Mouse (Mus musculus) liver, embryonic 11.5 days (tissue): ENCODE data around the gene Lztr1. TPM values are rescaled to one million over a fixed set of nuclear protein-coding genes. Genes with fewer than 3 reads are reported as not detected.
A peak's percentile ranks its signal among the peaks of the same experiment; 100 is the strongest.

Experiments used
- ATAC-seq: fragments of 200-750 bp; cut with Nextera tagmentation; replicated peaks from 2 replicates; pipeline ENCODE4 v1.8.0; 2017; ENCODE audit warnings: moderate number of reproducible peaks, mild to moderate bottlenecking, moderate TSS enrichment, moderate library complexity; ENCODE audit not compliant: low FRiP score
- DNase-seq: peaks from one replicate; pipeline ENCODE4 v3.0.0-alpha.2; 2017; ENCODE audit warnings: low spot score
- H3K27ac ChIP-seq: fragments of 300-500 bp; sonication (generic); 2 replicates; pipeline ENCODE4 v1.5.1; 2014; ENCODE audit warnings: mild to moderate bottlenecking, low read depth, low read length, control low read depth
- H3K27me3 ChIP-seq: fragments of 300-500 bp; sonication (generic); replicated peaks from 2 replicates; pipeline ENCODE4 v1.6.1; 2014; ENCODE audit warnings: low read length, mixed read lengths; ENCODE audit not compliant: control insufficient read depth, insufficient read depth
- H3K36me3 ChIP-seq: fragments of 300-500 bp; sonication (generic); 2 replicates; pipeline ENCODE4 v1.6.1; 2014; ENCODE audit warnings: mild to moderate bottlenecking, low read length, moderate library complexity, mixed read lengths; ENCODE audit not compliant: control insufficient read depth, insufficient read depth
- H3K4me1 ChIP-seq: fragments of 300-500 bp; sonication (generic); replicated peaks from 2 replicates; pipeline ENCODE4 v1.6.1; 2014; ENCODE audit warnings: low read length, mixed read lengths; ENCODE audit not compliant: control insufficient read depth, insufficient read depth
- H3K4me2 ChIP-seq: fragments of 300-500 bp; sonication (generic); 2 replicates; pipeline ENCODE4 v1.6.1; 2014; ENCODE audit warnings: mild to moderate bottlenecking, control low read depth, moderate library complexity
- H3K4me3 ChIP-seq: fragments of 300-500 bp; sonication (generic); 2 replicates; pipeline ENCODE4 v1.5.1; 2014; ENCODE audit warnings: low read depth, low read length, control low read depth
- H3K9ac ChIP-seq: fragments of 300-500 bp; sonication (generic); 2 replicates; pipeline ENCODE4 v1.6.1; 2014; ENCODE audit warnings: low read depth, low read length, control low read depth
- H3K9me3 ChIP-seq: fragments of 300-500 bp; sonication (generic); 2 replicates; pipeline ENCODE4 v1.6.1; 2016; ENCODE audit warnings: low read length, inconsistent platforms, mixed read lengths; ENCODE audit not compliant: control insufficient read depth
- WGBS: fragments of 180-500 bp; shearing (Covaris S2); extraction: QIAGEN DNeasy Blood & Tissue Kit; methylation state at CpG from one replicate; pipeline ENCODE4 v1.1.7; 2014; 5-methylcytosine and 5-hydroxymethylcytosine counted together
- polyA plus RNA-seq: library from polyadenylated mRNA; unstranded; fragments of >200 nt; fragmentation: Nextera tagmentation; extraction: Ambion mirVana; gene quantifications from 2 replicates; pipeline ENCODE4 v1.2.1, GENCODE M21; 2014

Lztr1 gene
- polyA plus RNA-seq, 1 experiment from 2014 or later: 50.2 TPM

- no peak overlapping the region for H3K4me2 ChIP-seq
- no peak overlapping the region for H3K27ac ChIP-seq
- no peak overlapping the region for H3K9ac ChIP-seq
- H3K36me3 ChIP-seq: peaks cover 14% of the 10 kb centered on the region
- no peak for ATAC-seq
- H3K4me3 ChIP-seq: no peak overlapping the region
- H3K9me3 ChIP-seq: no peaks in the 10 kb centered on the region
- H3K4me1 ChIP-seq: peaks cover 10% of the 10 kb centered on the region
- no peaks in the 10 kb centered on the region for H3K27me3 ChIP-seq
- WGBS: 94% methylated on average over 4 of the region's 4 CpGs
- no peak for DNase-seq
Observed at GRCm38 (mm10) chr16:17475326-17475725, 33.2 kb upstream of the Lztr1 start.

DNA sequence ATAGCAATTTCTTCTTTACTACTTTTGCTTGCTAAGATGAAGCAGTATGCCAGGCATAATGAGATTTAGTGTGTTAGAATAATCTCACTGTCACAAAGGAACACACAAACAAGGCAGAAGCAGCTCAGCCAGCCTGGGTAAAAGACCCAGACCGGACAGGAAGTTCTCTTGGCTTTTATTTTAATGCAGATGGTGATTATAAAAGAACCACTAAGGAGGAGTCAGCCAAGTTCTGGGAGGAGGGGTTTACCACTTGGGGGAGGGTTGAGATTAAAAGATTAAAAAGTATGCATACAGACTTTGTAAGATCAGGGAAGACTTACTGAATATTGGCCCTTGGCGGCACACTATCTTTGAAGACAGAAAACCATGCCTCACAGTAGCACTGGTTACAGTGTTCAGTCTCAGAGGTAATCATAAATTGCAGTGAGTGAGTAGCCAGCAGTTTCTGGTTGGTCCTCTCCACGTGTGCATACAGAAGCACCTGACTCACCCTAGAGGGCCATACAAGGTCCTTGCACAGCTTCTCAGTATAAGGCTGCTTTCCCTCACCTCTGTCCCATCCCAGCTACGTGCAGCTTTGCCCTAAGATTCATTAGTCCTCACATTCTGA lies 30.1 kb upstream of the Lztr1 start:
- peak; percentile 27 for ATAC-seq
- no peak for DNase-seq
- Histone ChIP-seq H3K27me3 (no peaks in the 10 kb centered on the region), H3K4me3 (no peak overlapping the region), H3K4me2 (no peak overlapping the region), H3K9me3 (no peaks in the 10 kb centered on the region), H3K27ac (no peak overlapping the region), H3K9ac (no peak overlapping the region), H3K4me1 (peaks cover 8% of the 10 kb centered on the region), H3K36me3 (peaks cover 17% of the 10 kb centered on the region; the same call in 1 of the 2 replicates)
- WGBS: 81% methylated on average over 4 of the region's 4 CpGs

DNA sequence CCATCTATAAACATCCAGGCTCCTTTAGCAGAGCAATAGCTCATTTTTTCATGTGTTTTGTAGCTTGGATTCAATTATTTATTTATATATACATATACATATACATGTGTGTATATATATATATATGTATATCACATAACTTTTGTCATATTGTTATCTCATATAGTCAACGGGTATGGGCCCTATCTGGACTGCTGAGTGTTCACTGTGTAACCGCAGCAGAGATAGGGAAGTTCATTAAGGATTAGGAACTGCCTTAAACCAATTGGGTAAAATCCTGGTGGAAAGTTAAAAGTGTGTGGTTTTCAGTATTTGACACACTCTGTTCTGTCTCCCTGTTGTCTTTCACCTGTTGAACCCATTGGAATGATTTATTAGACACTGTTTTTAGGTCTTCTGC lies 27.0 kb upstream of the Lztr1 start:
- ATAC-seq: peak; percentile 66; the same call in 1 of the 2 replicates
- 51% methylated on average over 2 of the region's 2 CpGs for WGBS
- peaks cover 8% of the 10 kb centered on the region for H3K4me1 ChIP-seq

DNA sequence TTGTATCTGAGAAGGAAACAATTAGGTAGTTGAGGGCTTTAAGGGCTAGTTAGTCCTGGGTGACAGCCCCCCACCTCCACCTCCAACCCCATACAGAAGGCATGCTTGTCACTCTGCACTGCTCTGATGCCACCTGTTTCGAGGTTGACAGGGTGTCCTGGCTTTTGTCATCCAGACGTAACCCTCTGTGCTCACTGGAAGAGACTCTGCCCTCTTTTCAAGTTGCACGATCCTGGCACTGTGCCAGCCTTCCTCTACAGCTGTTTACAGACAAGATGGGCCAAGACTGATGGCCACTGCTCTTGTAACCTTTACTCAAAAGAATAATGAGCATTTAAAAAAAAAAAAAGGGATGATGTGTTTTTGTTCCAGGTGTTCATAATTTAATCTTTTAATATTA lies 22.0 kb upstream of the Lztr1 start:
- H3K4me2 ChIP-seq: no peak overlapping the region
- 67% methylated on average over 3 of the region's 3 CpGs for WGBS
- DNase-seq: no peak
- H3K9ac ChIP-seq: no peak overlapping the region
- H3K4me3 ChIP-seq: no peak overlapping the region
- H3K9me3 ChIP-seq: no peaks in the 10 kb centered on the region
- H3K27ac ChIP-seq: no peak overlapping the region
- no peak for ATAC-seq
- peaks cover 29% of the 10 kb centered on the region for H3K36me3 ChIP-seq
- H3K27me3 ChIP-seq: peaks cover 18% of the 10 kb centered on the region
- H3K4me1 ChIP-seq: 0 out of 2 replicates have a peak, but pooled peaks cover 8% of the 10 kb centered on the region

More for the DNA sequence above, 27.0 kb upstream of the Lztr1 start:
- Histone ChIP-seq H3K27me3 (no peaks in the 10 kb centered on the region), H3K36me3 (peaks cover 26% of the 10 kb centered on the region), H3K4me3 (no peak overlapping the region), H3K4me2 (no peak overlapping the region), H3K27ac (no peak overlapping the region), H3K9me3 (no peaks in the 10 kb centered on the region), H3K9ac (no peak overlapping the region)
- DNase-seq: no peak

DNA sequence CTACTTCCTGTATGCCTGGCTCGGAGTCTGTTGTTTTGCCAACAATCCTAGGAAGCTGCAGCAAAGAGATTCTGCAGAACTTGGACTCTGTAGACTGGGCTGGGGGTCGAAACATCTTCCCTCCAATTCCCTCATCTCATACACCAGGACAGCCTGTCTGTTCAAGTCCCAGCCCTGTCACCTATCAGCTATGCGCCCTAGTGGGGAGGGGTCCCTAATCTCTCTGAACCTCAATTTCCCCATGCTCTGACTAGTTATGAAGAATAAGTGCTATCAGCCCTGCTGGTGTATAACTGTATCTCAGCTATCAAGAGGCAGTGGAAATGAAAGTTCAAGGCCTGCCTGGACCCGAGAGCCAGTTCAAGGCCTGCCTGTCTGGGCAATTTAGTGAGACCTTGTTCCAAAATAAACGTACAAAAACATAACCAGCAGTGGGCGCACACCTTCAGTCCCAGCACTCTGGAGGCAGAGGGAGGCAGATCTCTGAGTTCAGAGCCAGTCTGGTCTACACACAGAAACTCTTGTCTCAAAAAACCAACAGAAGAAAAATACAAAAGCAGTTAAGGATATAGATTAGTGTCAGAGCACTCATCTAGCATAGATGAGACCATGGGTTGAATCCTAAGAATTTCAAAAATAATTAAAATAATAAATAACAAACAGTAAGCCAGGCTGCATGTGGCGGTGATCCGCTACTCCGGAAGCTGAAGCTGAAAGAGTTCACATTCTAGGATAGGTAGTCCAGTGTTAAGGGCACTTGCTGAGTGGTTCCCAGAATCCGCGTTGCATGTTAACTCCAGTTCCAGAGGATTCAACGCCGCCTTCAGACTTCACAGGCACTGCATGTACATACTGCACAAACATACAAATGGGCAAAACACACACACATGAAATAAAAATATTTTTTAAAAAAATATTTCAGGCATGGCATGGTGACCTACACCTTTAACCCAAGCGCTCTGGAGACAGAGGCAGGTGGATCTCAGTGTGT lies 19.7 kb upstream of the Lztr1 start:
- peaks cover 18% of the 10 kb centered on the region for H3K27me3 ChIP-seq
- H3K9me3 ChIP-seq: no peaks in the 10 kb centered on the region
- 0 out of 2 replicates have a peak overlapping the region, but pooled peaks have one; percentile 17 for H3K27ac ChIP-seq
- no peak for DNase-seq
- H3K9ac ChIP-seq: peak overlapping the region; percentile 46; the same call in 1 of the 2 replicates
- peak; percentile 30 for ATAC-seq
- WGBS: 53% methylated on average over 14 of the region's 14 CpGs
- 0 out of 2 replicates have a peak, but pooled peaks cover 8% of the 10 kb centered on the region for H3K4me1 ChIP-seq
- peaks cover 16% of the 10 kb centered on the region for H3K36me3 ChIP-seq
- H3K4me2 ChIP-seq: peak overlapping the region; percentile 87
- peak overlapping the region; percentile 55 for H3K4me3 ChIP-seq

DNA sequence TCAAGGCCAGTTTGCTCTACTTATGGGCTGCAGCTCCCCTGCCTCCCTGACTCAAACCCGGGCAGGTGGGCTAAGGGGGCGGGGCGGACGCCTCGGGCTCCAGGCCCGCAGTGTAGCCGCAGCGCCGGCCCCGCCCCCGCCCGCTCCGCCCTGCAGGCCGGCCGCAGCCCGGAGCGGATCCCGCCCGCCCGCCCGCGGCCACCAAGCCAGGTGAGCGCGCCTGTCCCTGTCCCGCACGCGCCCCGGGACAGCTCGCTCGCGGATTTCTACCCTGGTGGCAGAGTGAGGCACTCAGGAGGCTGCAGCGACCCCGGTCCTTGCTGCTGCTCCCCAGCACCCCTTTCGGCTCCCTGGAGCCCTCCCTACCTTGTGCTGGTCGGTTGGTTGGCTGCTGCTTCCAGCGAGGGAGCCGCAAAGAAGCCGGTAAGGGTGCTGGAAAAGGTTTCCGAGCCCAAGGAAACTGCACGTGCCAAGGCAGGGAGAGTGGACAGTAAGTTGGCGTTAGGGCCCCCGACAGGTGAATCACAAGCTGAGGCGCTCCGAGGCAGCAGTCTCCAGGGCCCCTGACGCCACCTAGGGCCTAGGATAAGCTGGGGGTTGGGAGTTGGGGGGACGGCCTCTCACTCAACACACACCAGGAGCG lies 18.9 kb upstream of the Lztr1 start, which contains the start of gene Aifm3:
Gene Aifm3, plus strand, starts transcription at position 143 of the 643 bp plus-strand sequence.
- peak within 1 kb of the TSS; percentile 46; the same call in 1 of the 2 replicates for H3K9ac ChIP-seq
- ATAC-seq: peak; percentile 82
- peaks cover 18% of the 10 kb centered on the region for H3K27me3 ChIP-seq
- peak within 1 kb of the TSS; percentile 55 for H3K4me3 ChIP-seq
- WGBS: 4% methylated on average over 47 of the region's 47 CpGs
- H3K9me3 ChIP-seq: no peaks in the 10 kb centered on the region
- 0 out of 2 replicates have a peak within 1 kb of the TSS, but pooled peaks have one; percentile 17 for H3K27ac ChIP-seq
- H3K4me1 ChIP-seq: 0 out of 2 replicates have a peak, but pooled peaks cover 8% of the 10 kb centered on the region
- no peak for DNase-seq
- peaks cover 9% of the 10 kb centered on the region for H3K36me3 ChIP-seq
- H3K4me2 ChIP-seq: peak within 1 kb of the TSS; percentile 87

- Histone ChIP-seq H3K4me1 (0 out of 2 replicates have a peak, but pooled peaks cover 8% of the 10 kb centered on the region), H3K4me3 (no peak overlapping the region), H3K27ac (no peak overlapping the region), H3K9me3 (no peaks in the 10 kb centered on the region), H3K36me3 (0 out of 2 replicates have a peak, but pooled peaks cover 2% of the 10 kb centered on the region), H3K9ac (no peak overlapping the region), H3K4me2 (no peak overlapping the region), H3K27me3 (peaks cover 18% of the 10 kb centered on the region)
- DNase-seq (no peak), ATAC-seq (no peak)
- 76% methylated on average over 5 of the region's 5 CpGs for WGBS
Observed at GRCm38 (mm10) chr16:17491154-17491553, 17.3 kb upstream of the Lztr1 start.

- H3K36me3 ChIP-seq: 0 out of 2 replicates have a peak, but pooled peaks cover 2% of the 10 kb centered on the region
- no peak overlapping the region for H3K9ac ChIP-seq
- no peak overlapping the region for H3K4me2 ChIP-seq
- no peak for ATAC-seq
- peaks cover 18% of the 10 kb centered on the region for H3K27me3 ChIP-seq
- H3K27ac ChIP-seq: no peak overlapping the region
- H3K4me1 ChIP-seq: 0 out of 2 replicates have a peak, but pooled peaks cover 8% of the 10 kb centered on the region
- no peaks in the 10 kb centered on the region for H3K9me3 ChIP-seq
- no peak overlapping the region for H3K4me3 ChIP-seq
- WGBS: 66% methylated on average over 5 of the region's 5 CpGs
- no peak for DNase-seq
Observed at GRCm38 (mm10) chr16:17491896-17492561, 16.5 kb upstream of the Lztr1 start.
